Mouse (Mus musculus) embryonic fibroblast, embryonic 13.5 days (primary cell): ENCODE measurements around the gene Gja8.

ENCODE experiments used
- CTCF ChIP-seq: IDR thresholded peaks from 2 replicates; pipeline ENCODE4 v1.5.1; 2011; ENCODE audit warnings: mild to moderate bottlenecking, control low read depth, low read length, moderate library complexity, borderline replicate concordance; ENCODE audit not compliant: insufficient read depth
- POLR2A ChIP-seq: IDR thresholded peaks from 2 replicates; pipeline ENCODE4 v1.6.1; 2011; ENCODE audit warnings: low read depth, mild to moderate bottlenecking, control low read depth, low read length, moderate library complexity

GRCm38 (mm10) chr3:96870270-96870669, 55.5 kb downstream of the Gja8 start:
- TF ChIP-seq POLR2A (no peak), CTCF (no peak)
